Mouse (Mus musculus): ENCODE measurements around the gene Edc3.
"Not testable (repeated sequence)": the region's sequence is repeated elsewhere in the genome, so short reads cannot be mapped to it uniquely, and the experiment has no call there.

The Edc3 gene

DNA sequence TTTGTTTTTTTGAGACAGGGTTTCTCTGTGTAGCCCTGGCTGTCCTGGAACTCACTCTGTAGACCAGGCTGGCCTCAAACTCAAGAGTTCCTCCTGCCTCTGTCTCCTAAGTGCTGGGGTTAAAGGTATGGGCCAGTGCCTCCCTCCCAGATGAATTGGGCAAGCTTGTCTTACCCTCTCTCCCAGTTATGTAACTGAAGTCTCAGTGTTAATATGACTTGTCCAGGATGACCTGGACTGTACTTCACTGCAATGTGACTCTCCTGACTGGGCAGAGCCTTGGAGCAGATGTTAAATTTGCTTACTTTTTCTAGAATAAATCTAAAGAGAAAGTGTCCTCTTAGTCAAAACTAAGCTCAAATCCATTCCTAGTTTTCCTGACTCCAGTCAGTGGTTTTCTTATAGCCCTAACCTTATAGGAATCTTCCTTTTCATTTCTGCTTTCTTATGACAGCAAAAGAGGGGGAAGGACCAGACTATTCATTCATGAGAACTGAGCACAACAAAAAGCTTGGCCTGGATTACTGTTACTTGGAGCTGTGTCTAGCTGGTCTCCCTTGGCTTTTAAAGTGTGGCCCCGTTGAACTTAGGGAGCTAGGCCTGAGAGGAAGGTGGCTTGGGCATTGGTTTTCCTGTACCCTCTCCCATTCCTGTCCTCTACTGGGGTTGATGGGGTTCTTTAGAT lies 9.7 kb upstream of the Edc3 start:
- DNase-seq (ENCODE audit: low spot score in 2 of 2): no peak

DNA sequence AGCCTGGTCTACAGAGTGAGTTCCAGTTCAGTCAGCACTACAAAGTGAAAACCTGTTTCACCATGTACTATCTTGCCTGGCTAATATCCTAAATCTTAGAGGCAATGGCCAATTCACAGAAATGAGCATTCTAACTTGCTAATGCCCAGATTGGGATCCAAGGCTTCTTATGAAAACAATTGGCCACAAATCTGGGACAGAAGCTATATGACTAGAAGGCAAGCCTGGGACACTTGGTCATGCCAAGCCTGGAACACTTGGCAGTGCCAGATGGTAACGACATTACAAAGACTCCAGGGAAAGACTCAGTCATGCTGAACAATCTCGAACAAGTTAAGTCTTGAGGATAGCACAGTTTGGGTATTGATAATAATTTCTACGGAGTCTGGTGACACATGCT lies 1.8 kb upstream of the Edc3 start:
- no peak for DNase-seq (ENCODE audit: low spot score in 2 of 2)

DNA sequence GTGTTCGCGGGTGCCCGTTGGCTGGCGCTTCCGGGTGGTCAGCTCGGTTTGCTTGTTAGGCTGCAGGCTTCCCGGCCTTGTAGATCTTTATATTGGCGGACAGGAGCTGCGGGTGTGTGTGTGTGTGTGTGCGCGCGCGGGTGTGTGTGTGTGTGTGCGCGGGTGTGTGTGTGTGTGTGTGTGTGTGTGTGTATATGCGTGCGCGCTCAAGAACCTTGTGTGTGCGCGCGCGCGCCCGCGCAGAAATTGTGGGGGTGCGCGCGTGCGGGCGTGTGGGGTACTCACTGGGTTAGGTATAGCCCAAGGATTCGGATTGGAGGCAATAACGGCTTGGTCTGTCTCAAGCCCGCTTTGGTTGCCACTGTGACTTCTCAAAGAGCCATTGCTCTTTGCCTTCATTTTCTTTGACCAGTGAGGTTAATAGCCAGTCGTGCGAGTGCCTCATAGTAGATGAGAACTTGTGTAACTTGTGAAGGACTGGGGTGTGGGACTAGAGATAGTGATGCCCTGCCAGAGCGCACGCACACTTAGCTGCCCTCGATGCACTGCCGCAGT lies 457 bp downstream of the Edc3 start:
- DNase-seq (ENCODE audit: low spot score in 2 of 2): peak; percentile 41 to 44

DNA sequence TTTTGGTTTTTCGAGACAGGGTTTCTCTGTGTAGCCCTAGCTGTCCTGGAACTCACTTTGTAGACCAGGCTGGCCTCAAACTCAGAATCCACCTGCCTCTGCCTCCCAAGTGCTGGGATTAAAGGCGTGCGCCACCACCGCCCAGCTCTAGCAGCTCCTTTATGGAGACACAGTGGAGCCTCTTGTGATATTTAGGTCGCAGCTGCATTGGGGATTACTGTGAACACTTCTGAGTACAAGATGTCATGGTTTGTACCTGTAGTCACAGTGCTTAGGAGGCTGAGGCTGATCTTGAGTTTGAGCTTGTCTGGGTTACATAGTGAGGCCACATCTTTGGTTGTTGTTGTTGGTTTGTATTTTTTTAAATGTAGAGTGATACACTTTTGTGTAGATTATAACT lies 1.9 kb downstream of the Edc3 start:
- DNase-seq (ENCODE audit: low spot score in 2 of 2): not testable (repeated sequence)

DNA sequence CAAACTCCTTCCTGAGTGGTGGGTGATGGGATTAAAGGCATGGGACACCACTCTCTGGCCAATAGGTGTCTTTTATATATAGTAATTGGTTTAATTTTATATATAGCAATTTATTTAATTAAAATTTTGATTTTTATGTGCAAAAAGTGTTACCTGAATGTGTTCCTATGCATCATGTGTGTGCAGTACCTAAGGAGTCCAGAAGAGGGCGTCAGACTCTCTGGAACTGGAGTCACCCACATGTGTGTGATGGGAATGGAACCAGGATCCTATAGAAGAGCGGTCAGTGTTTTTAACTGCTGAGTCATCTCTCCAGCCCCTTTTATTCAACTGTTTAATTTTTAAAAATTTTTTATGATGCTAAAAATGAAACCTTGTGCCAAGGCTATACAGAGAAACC lies 3.9 kb downstream of the Edc3 start:
- DNase-seq (ENCODE audit: low spot score in 2 of 2): no peak

DNA sequence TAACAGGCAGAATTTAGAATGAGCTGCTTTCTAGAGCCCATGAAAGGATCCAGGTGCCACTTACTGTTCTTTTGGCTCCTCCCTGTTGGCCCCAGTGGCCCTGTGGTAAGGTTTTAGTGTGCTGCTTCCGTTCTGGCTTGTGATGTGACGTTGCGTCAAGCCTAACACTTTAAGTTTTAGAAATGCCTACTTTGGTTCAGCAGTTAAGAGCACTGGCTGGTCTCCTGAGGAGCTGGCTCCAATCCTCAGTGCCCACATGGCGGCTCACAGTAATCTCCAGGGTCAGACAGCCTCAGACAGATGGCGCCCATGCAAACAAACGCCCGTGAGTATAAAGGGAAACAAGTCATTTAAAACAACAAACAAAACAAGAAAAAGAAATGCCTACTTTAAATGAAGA lies 10.1 kb downstream of the Edc3 start:
- no peak for DNase-seq (ENCODE audit: low spot score in 2 of 2)

DNA sequence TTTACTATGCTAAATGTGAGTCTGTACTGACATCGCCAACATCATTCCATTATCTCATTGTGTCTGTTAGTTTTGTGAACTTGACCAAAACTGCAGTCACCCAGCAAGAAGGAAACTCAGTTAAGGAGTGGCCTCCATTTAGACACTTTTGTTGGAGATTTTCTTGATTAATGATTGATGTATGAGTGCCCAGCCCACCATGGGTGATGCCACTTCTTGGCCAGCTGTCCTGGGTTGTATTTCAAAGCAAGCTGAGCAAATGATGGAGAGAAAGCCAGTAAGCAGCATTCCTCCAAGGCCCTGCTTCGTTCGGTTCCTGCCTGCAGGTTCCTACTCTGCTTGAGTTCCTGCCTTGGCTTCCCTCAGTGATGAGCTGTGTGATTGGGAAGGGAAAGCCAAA lies 12.4 kb downstream of the Edc3 start:
- no peak for DNase-seq (ENCODE audit: low spot score in 2 of 2)

DNA sequence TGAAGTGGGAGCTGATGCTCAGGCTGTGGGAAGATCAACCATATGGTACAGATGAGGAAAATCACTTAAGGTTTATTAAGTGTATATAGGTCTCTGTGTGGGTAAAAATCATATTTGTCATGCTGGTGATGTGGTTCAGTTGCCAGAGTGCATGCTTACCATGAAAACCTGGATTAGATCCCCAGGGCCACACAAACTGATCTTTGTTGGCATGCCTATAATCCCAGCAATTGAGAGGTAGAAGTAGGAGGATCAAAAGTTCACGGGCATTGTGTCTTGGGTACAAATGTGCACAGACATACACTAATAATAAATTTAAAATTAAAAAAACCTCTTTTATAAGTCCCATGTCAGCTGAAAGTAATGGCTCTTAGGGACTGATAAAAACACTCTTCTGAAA lies 14.0 kb downstream of the Edc3 start:
- DNase-seq (ENCODE audit: low spot score in 2 of 2): no peak

DNA sequence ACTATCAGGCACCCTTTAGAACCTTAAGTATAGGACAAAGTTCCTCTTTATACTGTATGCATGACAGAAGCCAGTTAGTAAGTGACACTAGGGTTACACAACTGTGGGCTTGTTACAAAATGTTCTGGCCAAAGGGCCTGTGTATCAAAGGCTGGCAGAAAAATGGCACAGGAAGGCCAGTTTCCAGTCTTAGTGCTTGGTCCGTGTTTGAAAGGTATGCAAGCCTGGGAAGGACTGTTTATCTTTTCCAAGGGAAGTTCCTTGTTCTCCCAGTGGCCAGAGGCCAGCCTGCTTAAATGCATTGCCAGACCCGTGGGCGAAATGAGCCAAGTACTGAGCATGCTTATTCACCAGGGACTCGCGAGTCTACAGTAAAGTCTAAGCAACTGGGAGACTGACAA lies 15.0 kb downstream of the Edc3 start:
- DNase-seq (ENCODE audit: low spot score in 2 of 2): peak in 1 of 2 experiments; percentile 40

DNA sequence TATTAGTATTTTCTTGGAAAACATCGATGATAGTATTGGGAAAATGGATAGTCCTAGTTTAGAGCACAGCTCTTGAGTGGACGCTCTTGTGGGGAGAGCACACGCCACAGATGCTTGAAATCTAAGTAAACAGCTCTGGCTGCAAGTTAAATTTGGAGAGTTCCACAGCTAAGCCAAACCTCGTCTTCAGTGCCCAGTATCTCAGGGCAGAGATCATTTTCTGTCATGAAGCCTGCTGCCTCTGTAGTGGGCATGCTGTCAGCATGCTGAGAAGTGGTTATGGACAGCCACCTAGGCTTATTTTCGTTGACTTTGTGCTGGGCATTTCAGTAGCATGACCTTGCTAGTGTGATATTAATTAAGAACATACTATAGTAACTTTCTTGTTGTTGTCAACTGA lies 15.5 kb downstream of the Edc3 start:
- no peak for DNase-seq (ENCODE audit: low spot score in 2 of 2)

DNA sequence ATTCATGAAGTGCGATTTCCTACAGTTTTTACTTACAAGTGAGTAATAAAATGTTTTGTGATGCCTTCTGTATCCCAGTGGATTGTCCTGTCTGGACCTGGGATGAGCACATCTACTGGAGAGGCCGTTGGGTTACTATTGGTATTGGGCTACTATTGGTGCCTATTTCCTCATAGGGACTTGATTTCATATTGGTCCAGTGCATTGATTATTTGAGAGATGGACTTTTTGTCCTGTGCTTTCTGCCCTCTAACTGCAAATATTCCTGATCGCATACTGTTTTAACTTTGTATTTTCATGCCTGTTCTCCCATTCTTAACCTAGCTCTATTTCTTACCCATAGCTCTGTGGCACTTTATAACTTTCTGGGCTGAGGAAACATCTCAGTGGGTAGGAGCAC lies 16.4 kb downstream of the Edc3 start:
- no peak for DNase-seq (ENCODE audit: low spot score in 2 of 2)

DNA sequence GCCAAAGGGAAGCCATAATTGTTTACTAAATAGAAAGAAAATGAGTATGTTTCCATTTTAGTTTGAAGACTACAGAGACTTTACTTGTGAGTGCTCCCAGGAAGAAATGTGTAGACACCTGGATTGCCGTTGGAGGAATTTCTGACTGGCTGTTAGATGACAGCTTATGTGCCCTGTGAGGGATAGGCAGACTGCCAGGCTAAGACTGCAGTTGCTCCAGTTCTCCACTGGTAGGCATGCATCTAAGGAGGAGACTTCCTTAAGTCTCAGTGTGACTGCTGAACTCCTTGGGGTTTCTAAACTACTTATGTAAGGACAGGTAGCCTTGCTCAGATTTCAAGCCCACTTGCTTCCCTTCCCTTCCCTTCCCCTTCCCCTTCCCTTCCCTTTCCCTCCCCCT lies 20.0 kb downstream of the Edc3 start:
- no peak for DNase-seq (ENCODE audit: low spot score in 2 of 2)

DNA sequence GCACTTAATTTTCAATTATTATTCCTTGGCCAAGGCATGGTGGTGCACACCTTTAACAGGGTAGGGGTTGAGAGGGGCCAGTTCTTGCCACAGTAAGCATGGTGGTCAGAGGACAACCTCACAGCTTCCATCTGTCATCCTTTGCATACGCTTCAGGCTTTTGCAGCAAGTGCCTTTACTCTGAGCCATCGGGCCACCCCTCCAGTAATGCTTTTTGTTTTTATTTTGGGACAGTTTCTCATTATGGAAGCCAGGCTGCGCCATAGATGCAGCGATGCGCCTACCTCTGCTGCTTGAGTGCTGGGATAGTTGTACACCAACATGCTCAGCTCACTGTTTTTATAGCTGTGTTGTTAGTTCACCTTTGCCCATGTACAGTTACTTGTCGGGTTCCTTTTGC lies 25.3 kb downstream of the Edc3 start:
- no peak for DNase-seq (ENCODE audit: low spot score in 2 of 2)

DNA sequence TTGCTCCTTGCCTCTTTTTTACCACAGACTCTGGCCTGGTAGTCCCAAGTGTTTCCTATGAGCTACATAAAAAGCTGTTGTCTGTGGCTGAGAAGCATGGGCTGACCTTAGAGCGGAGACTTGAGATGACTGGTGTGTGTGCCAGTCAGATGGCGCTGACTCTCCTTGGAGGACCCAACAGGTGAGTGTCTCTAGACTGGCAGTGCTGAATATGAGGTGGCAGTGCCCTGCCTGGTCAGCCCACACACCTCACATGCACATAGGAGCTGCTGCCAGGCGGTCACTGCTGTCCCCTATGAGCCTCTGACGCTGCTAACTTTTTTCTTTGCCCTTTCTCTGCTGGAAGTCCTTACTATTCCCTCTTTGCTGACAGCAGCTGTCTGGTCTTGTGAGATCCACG lies 31.5 kb downstream of the Edc3 start:
- DNase-seq (ENCODE audit: low spot score in 2 of 2): no peak

DNA sequence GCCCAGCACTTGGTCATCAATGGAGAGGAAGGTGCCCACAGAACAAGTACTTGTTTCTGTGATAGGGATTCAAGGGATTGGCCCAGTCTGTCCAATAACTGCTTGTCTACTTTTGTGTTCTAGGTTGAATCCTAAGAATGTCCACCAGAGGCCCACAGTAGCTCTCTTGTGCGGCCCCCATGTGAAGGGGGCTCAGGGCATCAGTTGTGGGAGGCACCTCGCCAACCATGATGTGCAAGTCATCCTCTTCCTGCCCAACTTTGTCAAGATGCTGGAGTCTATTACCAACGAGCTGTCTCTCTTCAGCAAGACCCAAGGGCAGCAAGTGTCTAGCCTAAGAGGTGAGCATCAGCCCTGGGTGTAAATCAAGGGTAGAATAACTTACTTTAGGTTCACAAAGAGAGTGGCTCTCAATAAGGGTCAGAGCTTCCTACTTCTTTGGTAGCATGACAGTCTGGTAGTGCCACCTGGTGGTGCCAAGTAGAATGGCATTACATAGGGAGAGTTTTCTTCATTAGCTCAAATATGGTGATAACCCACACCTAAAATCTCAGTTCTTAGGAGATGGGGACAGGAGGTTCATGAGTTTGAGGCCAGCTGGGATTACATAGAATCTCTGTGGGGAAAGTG lies 36.2 kb downstream of the Edc3 start:
- DNase-seq (ENCODE audit: low spot score in 2 of 2): peak in 1 of 2 experiments; percentile 44

DNA sequence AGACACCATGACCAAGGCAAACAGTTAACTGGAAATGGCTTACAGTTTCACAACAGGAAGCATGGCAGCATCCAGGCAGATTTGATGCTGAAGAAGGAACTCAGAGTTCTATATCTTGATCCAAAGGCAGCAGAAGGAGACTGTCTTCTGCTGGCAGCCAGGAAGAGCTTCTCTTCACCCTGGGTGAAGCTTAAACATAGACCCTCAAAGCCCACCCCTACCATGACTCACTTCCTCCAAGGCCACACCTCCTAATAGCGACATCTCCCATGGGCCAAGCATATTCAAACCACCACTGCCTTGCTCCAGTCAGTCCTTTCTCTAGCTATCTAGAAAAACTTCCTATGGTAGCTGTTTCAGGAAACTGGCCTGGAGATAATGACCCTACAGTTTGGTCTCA lies 38.7 kb downstream of the Edc3 start:
- DNase-seq (ENCODE audit: low spot score in 2 of 2): no peak

DNA sequence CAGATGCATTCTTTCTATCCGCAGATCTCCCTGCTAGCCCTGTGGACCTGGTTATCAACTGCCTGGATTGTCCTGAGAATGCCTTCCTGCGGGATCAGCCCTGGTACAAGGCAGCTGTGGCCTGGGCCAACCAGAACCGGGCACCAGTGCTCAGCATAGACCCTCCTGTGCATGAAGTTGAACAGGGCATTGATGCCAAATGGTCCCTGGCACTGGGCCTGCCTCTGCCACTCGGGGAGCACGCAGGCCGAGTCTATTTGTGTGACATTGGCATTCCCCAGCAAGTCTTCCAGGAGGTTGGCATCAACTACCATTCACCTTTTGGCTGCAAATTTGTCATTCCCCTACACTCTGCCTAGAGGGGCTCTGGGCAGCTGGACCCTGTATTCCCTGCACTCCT lies 39.8 kb downstream of the Edc3 start:
- no peak for DNase-seq (ENCODE audit: low spot score in 2 of 2)

DNA sequence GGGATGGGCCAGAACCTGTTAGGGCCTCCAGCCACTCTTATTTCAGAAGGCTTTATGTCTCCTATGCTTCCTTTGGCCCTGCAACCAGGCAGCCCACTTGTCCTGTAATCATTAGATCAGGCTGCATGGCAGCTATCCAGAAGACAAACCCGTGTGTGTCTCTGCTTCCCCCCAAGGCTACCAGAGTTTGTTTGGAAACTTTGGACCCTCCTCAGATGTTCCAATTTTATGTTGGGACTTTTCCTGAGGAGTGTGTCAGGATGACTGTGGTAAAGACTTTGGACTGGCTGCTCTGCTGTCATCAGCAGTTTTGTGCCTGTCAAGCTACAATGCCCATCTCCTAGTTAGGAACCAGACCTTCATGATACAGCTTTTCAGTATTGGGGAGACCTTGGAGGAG lies 40.5 kb downstream of the Edc3 start:
- no peak for DNase-seq (ENCODE audit: low spot score in 2 of 2)

DNA sequence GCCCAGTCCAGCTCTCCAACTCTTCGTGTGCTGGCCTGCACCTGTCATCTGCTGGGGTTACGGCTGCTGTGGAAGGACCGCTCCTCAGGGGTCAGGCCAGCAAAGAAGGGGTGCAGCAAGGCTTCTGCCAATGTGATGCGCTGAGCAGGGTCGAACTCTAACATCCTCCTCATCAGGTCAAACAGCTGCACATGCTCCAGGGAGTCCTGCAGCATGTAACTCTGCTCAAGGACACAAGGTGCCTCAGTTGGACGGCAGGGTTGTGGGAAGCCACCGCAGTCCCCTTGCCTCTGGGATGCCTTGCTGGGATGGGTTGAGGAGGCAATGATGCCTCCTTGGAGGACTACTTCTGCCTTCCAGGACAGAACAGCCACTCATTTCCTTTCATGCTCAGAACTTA lies 42.6 kb downstream of the Edc3 start:
- DNase-seq (ENCODE audit: low spot score in 2 of 2): no peak

DNA sequence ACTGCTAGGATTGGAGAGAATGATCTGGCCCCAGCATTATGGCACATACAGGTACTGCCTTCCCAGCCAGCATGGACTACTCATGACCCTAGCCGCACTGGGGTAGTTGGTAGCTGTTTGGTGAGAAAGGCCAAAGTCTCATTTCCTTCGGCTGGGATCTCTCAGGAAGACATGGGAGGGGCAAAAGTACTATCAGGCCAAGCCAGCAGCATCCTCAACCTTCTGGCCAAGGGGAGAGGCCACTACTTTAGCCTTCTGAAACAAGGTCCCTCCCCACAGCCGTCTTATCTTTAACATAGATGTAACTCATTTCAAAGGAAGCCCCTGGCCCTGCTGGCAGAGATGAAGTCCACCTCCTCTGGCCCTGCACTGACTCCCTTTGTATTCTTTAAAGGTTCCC lies 49.2 kb downstream of the Edc3 start:
- no peak for DNase-seq (ENCODE audit: low spot score in 2 of 2)

DNA sequence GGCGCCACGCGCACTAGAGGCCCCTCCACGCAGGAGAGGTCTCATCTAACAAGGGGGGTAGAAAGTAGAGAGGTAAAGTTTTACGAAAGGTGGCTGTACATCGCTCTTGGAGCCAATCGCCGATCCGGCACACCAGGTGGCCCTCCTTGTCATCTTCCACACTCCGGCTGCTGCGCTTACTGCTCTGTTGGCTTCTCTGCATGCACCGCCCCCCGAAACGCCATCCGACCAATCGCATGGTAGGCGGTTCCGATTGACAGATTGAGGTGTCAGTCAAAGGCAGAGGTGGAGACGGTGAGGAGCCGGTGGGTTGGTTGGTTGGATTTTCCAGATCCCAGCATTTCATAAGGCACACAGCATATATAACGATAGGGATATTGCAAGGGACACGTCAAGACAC lies 50.2 kb downstream of the Edc3 start:
- no peak for DNase-seq (ENCODE audit: low spot score in 2 of 2)

DNA sequence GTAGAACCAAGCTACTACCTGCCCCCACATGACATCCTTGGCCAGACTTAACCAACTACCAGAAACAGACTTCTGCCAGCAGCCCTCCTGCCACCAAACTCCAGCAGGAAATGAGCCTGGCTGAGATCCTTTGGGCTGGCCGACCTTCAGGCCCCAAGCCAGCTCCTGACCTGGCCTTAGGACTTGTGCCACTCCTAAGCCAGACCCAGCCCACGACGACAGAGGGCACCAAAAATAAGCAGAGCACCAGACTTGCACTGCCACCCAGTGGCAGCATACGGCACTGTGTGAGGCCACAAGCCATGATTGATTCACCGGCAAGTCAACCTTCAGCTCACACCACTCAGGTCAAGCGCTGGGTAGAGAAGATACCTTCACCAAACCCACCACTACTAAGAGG lies 50.9 kb downstream of the Edc3 start:
- peak in 1 of 2 experiments; percentile 51 for DNase-seq (ENCODE audit: low spot score in 2 of 2)

DNA sequence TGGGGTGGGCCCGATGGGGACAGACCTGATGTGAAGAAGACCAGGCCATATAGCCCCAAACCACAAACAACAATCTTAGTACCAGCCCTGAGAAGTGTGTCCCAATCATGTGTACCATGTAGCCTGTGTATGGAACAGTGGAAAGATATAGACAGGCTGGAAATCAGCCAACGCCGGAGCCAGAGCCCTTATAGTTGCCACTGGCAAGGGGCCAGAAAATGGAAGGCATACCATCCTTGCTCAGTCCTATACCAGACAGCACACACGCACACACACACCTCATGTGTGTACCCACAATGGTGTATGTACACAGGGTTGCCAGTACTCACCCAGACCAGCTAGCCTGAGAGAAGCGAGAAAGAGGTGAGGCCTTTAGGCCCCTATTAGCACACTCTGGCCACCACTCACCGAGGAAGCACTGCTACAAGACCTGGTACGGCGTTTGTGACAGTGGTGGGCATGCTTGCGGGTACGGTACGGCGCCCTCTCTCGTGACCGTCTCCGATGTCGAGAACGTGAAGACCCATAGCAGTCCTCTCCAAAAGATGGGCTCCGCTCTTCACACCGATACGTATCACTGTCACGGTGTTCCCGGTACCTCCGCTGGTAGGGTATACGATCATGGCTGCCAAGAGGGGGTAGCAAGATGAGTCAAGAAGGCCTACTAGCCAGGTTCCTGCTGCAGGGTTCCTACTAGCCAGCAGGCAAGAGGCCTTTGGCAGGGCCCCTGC lies 52.2 kb downstream of the Edc3 start:
- DNase-seq (ENCODE audit: low spot score in 2 of 2): no peak
